Mouse (Mus musculus) kidney, postnatal 14 days (tissue): ENCODE data around the gene Dhx8.

ENCODE experiments used
- DNase-seq: peaks from one replicate; pipeline ENCODE4 v3.0.0; 2022; ENCODE audit warnings: mixed read lengths

The Dhx8 gene

DNA sequence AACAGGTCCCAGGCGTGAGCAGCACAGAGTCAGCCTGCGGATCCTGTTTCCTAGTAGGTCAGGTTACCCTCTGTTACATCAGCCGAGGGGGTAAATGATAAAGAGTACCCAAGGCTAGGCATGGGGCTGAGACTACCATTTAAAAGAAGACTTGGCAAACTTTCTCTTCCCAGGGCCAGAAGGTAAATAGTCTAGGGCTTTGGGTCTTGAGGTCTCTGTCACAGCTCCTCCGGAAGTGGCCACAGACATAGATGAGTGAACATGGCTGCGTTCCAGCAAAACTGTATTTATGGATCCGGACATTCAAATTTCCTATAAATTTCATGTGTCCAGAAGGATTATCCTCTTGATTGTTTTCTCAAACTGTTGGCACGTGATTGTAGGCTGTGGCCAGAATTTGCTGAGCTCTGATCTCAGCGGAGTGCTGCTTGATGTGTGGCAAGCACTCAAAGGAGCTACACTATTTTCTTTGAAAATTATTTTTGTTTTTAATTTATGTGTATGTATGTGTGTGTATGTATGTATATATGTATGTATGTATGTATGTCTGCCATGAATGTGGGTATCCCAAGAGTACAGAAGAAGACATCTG lies 72.5 kb downstream of the Dhx8 start:
- DNase-seq = no peak

DNA sequence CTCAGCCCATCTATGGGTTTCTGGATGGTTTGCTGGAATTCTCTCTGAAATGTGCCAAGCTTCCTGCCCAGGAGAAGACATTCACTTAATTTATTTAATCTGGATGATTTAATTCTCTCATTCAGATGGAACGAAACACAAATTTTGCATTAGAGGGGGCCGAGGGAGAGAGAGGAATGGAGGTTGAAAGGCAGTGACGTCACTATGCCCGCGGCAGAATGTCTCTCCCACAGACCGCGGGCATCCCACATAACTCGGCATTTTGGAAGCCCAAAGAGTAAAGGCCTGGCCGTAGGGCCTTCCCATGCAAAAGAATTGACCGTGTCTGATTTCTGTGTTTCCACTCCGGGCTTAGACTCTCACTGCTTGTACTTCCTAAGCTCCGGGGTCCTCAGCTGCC lies 74.0 kb downstream of the Dhx8 start:
- DNase-seq = no peak

- no peak for DNase-seq
Measured at GRCm38 (mm10) chr11:101807266-101807665, 74.5 kb downstream of the Dhx8 start.

- no peak for DNase-seq
Measured at GRCm38 (mm10) chr11:101809060-101809828, 76.5 kb downstream of the Dhx8 start.

- peak; percentile 82 for DNase-seq
Measured at GRCm38 (mm10) chr11:101813259-101813658, 80.5 kb downstream of the Dhx8 start.

- DNase-seq = peak; percentile 79
Measured at GRCm38 (mm10) chr11:101814375-101815102, 81.8 kb downstream of the Dhx8 start.

GRCm38 (mm10) chr11:101815103-101816085 lies 82.7 kb downstream of the Dhx8 start:
- DNase-seq = peak; percentile 26
